Mouse (Mus musculus) heart, adult 2 months (tissue): ENCODE measurements around the gene Tmem210.

Experiments used
- CTCF ChIP-seq: fragments of 200-600 bp; IDR thresholded peaks from 2 replicates; pipeline ENCODE4 v1.8.1; 2022; ENCODE audit warnings: antibody characterized with exemption, mild to moderate bottlenecking, moderate library complexity
- EP300 ChIP-seq: fragments of 200-500 bp; IDR thresholded peaks from 2 replicates; pipeline ENCODE4 v1.6.1; 2011; ENCODE audit warnings: low read depth, low read length, control low read depth; ENCODE audit not compliant: insufficient read depth
- POLR2A ChIP-seq: fragments of 200-500 bp; IDR thresholded peaks from 2 replicates; pipeline ENCODE4 v1.6.1; 2011; ENCODE audit warnings: mild to moderate bottlenecking, low read depth, low read length, control low read depth; ENCODE audit not compliant: insufficient read depth

DNA sequence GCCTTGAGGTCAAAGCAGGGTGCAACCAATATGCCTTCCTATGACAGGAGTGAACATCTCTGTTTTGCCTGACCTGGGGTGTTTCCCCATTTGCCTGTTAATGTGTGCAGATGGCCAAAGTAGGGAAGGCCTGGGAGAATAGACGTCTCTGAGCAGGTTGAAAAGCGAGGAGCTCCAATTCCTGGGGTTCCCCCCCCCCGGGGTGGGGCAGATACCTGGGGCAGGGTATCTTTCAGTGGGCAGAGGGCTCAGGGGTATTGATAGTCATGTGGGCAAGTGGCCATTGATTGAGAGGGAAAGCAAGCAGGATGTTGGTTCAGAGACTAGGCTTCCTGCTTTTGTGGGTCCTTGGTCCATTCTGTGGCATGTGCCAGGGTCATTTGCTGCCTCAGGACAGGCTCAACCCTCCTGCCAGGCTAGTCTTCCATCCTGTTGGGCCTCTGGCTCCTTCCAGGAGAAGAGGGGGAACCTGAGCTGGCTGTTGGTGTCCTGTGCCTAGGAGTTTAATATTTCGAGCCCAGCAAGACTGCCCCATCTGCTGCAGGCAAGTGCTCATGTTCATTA, 20.1 kb upstream of the Tmem210 start:
- TF ChIP-seq CTCF, result no peak
- TF ChIP-seq POLR2A, result no peak
- no peak for TF ChIP-seq EP300
